Mouse (Mus musculus) forebrain, embryonic 14.5 days (tissue): Measurements from ENCODE around the gene Nlrc4. TPM values are rescaled to one million over a fixed set of nuclear protein-coding genes. Genes with fewer than 3 reads are reported as not detected.

Experiments
- ATAC-seq: fragments of 200-750 bp; cut with Nextera tagmentation; 2 replicates; pipeline ENCODE4 v1.8.0; 2017; ENCODE audit warnings: mild to moderate bottlenecking, moderate library complexity
- DNase-seq: peaks from one replicate; pipeline ENCODE4 v3.0.0-alpha.2; 2015; ENCODE audit warnings: low spot score
- H3K27ac ChIP-seq: fragments of 300-500 bp; sonication (generic); 2 replicates; pipeline ENCODE4 v1.5.1; 2014; ENCODE audit warnings: low read depth, mild to moderate bottlenecking, control low read depth, low read length, moderate library complexity
- H3K27me3 ChIP-seq: fragments of 300-500 bp; sonication (generic); replicated peaks from 2 replicates; pipeline ENCODE4 v1.6.1; 2014; ENCODE audit warnings: low read length, control low read depth, mixed read lengths; ENCODE audit not compliant: control insufficient read depth, insufficient read depth
- H3K36me3 ChIP-seq: fragments of 300-500 bp; sonication (generic); 2 replicates; pipeline ENCODE4 v1.6.1; 2014; ENCODE audit warnings: low read length, control low read depth; ENCODE audit not compliant: control insufficient read depth, insufficient read depth
- H3K4me1 ChIP-seq: fragments of 300-500 bp; sonication (generic); 2 replicates; pipeline ENCODE4 v1.6.1; 2014; ENCODE audit warnings: antibody characterized with exemption, low read length, control low read depth; ENCODE audit not compliant: control insufficient read depth, insufficient read depth
- H3K4me2 ChIP-seq: fragments of 300-500 bp; sonication (generic); 2 replicates; pipeline ENCODE4 v1.6.1; 2014; ENCODE audit warnings: mild to moderate bottlenecking, control low read depth, low read length
- H3K4me3 ChIP-seq: fragments of 300-500 bp; sonication (generic); 2 replicates; pipeline ENCODE4 v1.5.1; 2014; ENCODE audit warnings: low read depth, low read length, control low read depth
- H3K9ac ChIP-seq: fragments of 300-500 bp; sonication (generic); 2 replicates; pipeline ENCODE4 v1.6.1; 2014; ENCODE audit warnings: mild to moderate bottlenecking, low read length, control low read depth, moderate library complexity
- H3K9me3 ChIP-seq: fragments of 300-500 bp; sonication (generic); replicated peaks from 2 replicates; pipeline ENCODE4 v1.6.1; 2016; ENCODE audit warnings: low read length, control low read depth, mixed read lengths; ENCODE audit not compliant: control insufficient read depth
- WGBS: fragments of 180-500 bp; shearing (Covaris S2); extraction: QIAGEN DNeasy Blood & Tissue Kit; methylation state at CpG from one replicate; pipeline ENCODE4 v1.1.7; 2014; 5-methylcytosine and 5-hydroxymethylcytosine counted together
- polyA plus RNA-seq: library from polyadenylated mRNA; unstranded; fragments of >200 nt; fragmentation: Nextera tagmentation; extraction: Ambion mirVana; gene quantifications from 2 replicates; pipeline ENCODE4 v1.2.1, GENCODE M21; 2014

Gene Nlrc4
- polyA plus RNA-seq, 1 experiment from 2014 or later = 0.18 TPM

DNA sequence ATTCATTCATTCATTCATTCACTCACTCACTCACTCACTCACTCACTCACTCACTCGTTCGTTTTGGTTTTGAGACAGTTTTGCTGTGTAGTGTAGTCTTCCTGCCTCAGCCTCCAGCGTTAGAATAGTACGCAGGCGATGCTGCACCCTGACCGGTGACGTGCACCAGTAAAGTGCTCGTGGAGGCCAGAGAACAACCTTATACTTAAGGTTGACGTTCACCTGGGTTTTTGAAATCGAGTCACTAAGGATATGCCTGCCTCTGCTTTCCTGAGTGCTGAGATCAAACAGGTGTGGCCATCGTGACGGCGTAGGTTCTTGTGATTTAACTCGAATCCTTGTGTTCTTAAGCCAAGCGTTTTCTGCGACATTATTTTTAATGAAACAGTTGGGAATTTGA lies 64.1 kb downstream of the Nlrc4 start:
- Histone ChIP-seq H3K4me1 (peaks cover 4% of the 10 kb centered on the region; the same call in 1 of the 2 replicates), H3K4me3 (peak overlapping the region; percentile 90), H3K4me2 (peak overlapping the region; percentile 71), H3K9ac (peak overlapping the region; percentile 17), H3K36me3 (peaks cover 6% of the 10 kb centered on the region), H3K27ac (no peak overlapping the region), H3K9me3 (no peaks in the 10 kb centered on the region), H3K27me3 (no peaks in the 10 kb centered on the region)
- 38% methylated on average over 16 of the region's 16 CpGs for WGBS
- ATAC-seq (peak; percentile 22), DNase-seq (peak; percentile 5)

DNA sequence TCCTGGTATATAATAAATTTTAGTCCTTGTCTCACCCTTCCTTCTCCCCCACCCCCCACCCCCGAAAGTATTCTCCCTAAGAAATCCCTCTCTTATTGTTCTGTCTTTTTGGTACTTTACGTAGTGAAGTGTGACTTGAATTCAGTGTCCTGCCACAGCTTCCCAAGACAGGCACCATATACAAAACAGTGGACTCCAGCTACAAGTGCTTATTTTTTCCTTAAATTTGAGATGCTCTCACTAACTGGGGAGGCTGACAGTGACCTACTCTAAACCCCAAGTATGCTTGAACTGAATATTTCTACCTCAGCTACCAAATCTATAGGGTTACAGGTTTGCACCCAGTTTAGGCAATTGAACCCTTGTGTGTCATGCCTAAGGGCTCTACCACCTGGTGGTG lies 64.6 kb downstream of the Nlrc4 start:
- DNase-seq = no peak
- no peak overlapping the region for H3K4me2 ChIP-seq
- no peaks in the 10 kb centered on the region for H3K9me3 ChIP-seq
- H3K9ac ChIP-seq = no peak overlapping the region
- 87% methylated on average over 2 of the region's 2 CpGs for WGBS
- H3K27me3 ChIP-seq = no peaks in the 10 kb centered on the region
- no peak overlapping the region for H3K27ac ChIP-seq
- no peak overlapping the region for H3K4me3 ChIP-seq
- peaks cover 7% of the 10 kb centered on the region for H3K36me3 ChIP-seq
- ATAC-seq = no peak
- peaks cover 4% of the 10 kb centered on the region; the same call in 1 of the 2 replicates for H3K4me1 ChIP-seq

DNA sequence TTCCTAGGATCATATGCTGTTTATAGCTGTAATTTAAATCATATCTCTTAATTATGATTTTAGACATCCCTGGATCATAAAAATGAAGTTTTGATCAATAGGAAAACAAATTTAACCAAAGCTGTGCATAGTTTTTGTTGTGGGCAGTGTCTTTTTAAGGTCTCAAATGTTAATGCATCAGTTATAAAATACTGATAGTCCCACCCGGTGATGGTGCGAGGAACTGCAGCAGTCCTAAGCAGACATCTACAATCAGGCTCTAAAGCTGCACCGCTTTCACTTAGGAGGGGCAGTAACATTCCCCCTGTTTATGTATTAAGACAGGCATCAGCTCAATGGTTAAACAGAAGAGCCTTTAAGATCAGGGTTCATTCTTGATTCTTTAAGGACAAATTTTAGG lies 69.1 kb downstream of the Nlrc4 start:
- Histone ChIP-seq H3K27me3 (no peaks in the 10 kb centered on the region), H3K36me3 (peaks cover 43% of the 10 kb centered on the region), H3K4me1 (no peaks in the 10 kb centered on the region), H3K9me3 (no peaks in the 10 kb centered on the region), H3K4me2 (no peak overlapping the region), H3K27ac (no peak overlapping the region), H3K9ac (no peak overlapping the region), H3K4me3 (no peak overlapping the region)
- ATAC-seq (no peak), DNase-seq (no peak)
- WGBS = 84% methylated on average over 3 of the region's 3 CpGs

DNA sequence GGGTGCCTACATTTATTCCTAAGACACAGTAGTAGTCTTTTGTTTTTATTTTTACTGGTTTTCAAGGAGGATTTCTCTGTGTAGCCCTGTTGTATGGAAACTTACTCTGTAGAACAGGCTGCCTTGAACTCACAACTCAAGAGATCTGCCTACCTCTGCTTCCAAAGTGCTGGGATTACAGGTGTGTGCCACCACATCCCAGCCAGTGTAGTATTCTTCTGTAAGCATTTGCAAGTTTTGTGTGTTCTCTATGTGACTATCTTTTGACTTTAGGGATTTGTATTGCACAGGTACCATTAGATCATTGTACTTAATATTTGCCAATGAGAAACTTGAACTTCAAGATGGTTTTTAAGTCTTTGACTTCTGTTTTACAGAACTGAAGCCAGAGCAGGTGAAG lies 72.3 kb downstream of the Nlrc4 start:
- Histone ChIP-seq H3K27ac (no peak overlapping the region), H3K4me2 (no peak overlapping the region), H3K27me3 (no peaks in the 10 kb centered on the region), H3K36me3 (peaks cover 75% of the 10 kb centered on the region), H3K4me1 (no peaks in the 10 kb centered on the region), H3K9ac (no peak overlapping the region), H3K9me3 (no peaks in the 10 kb centered on the region), H3K4me3 (no peak overlapping the region)
- DNase-seq = no peak
- no peak for ATAC-seq

DNA sequence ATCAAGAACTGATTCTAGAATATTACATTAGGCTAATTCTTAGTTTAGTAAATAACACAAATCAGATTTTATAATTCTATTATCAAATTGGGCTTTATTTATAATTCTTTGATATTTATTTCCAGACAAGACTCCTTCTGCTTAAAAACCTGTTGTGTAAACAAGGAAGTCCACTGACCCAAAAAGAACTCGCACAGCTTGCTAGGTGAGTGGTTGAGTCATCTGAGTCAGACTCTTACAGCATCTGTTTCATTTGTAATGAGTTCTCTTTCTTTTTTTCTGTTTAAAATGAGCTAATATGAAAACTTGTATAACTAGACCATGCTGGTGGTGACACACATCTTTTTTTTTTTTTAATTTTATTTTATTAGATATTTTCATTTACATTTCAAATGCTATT lies 82.0 kb downstream of the Nlrc4 start:
- Histone ChIP-seq H3K4me2 (no peak overlapping the region), H3K36me3 (peaks cover 73% of the 10 kb centered on the region), H3K4me3 (no peak overlapping the region), H3K9ac (no peak overlapping the region), H3K4me1 (no peaks in the 10 kb centered on the region), H3K9me3 (no peaks in the 10 kb centered on the region), H3K27ac (no peak overlapping the region), H3K27me3 (no peaks in the 10 kb centered on the region)
- DNase-seq (no peak), ATAC-seq (no peak)
- WGBS = 93% methylated on average over 1 of the region's 1 CpGs

Other genes starting within 250 kb of the Nlrc4 start
- gene Memo1, start 163.6 kb downstream of the Nlrc4 start, polyA plus RNA-seq = 78.2 and 85.3 TPM in 2 replicates
- 223 and 225 TPM in 2 replicates for gene Dpy30, start 135.2 kb downstream of the Nlrc4 start, polyA plus RNA-seq
- 40.3 and 41.7 TPM in 2 replicates for gene Spast, start 120.2 kb downstream of the Nlrc4 start, polyA plus RNA-seq
- gene Slc30a6, start 63.5 kb downstream of the Nlrc4 start, polyA plus RNA-seq = 31.6 and 33.6 TPM in 2 replicates
- gene Yipf4, start 30.4 kb upstream of the Nlrc4 start, polyA plus RNA-seq = 65.7 and 67.4 TPM in 2 replicates
- 63.7 and 83.4 TPM in 2 replicates for gene Birc6, start 69.2 kb upstream of the Nlrc4 start, polyA plus RNA-seq